8 mouse cellular contexts compared by ENCODE assay signal in the genomic region with DNA sequence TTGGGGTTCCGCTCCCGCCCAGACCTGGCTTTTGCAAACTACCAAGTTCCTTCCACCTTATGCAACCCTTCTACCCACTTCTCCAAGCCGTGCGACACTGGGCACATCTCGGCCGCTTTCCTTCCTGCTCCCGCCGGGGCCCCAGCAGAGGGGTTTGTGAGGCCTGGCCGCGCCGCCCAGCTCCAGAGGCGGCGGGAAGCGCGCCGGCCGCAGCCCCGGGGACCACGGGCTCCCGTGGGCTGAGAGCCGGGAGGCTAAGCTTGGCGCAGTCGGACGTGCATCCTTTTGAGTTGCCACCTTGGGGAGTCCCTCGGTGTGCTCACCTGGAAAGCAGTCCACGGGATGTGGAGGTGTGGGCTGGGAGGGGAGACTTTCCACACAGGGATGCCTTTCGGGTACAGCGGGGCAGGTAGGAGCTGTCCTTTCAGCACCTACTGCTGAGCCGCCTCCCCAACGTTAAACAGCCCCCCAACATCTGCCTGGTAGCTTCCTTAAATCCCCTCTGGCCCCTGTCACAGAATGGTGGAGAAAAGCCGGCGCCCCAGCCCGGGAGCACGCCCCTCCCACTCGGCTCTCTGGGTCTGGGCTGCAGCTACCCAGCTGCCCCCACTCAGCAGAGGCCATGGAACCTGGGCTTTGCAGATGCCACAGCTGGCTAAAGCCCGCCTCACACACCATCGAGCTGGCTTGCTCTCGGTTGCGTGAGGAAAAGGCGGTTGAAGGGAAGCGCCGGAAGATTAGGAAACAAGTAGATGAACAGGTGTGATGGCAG. TPM values are rescaled to one million over a fixed set of nuclear protein-coding genes. Genes with fewer than 3 reads are reported as not detected.
DNase-seq lines count a peak whose midpoint lies in the region; ATAC-seq and TF ChIP-seq lines count a peak whose summit lies in the region.

A gene (minus strand): TSS at position 501 of the 772 bp plus-strand sequence.

- intact Hi-C loops in heart, postnatal 10 days (cut with DNase I): loop anchor here (5.0 kb wide), 1 partner anchor 296 kb away; a partner anchor contains a TSS

- under 1% methylated on average over 42 of the region's 42 CpGs for WGBS in forebrain, embryonic 10.5 days
- WGBS in lung, adult 2 months: under 1% methylated on average over 40 of the region's 42 CpGs
- 0% methylated on average over 40 of the region's 42 CpGs for WGBS in neural tube, embryonic 15.5 days
- under 1% methylated on average over 42 of the region's 42 CpGs for WGBS in thymus, adult 2 months

- H3K4me1 ChIP-seq in forebrain, embryonic 10.5 days: peaks cover 55% of the 10 kb centered on the region
- H3K4me1 ChIP-seq in lung, adult 2 months (ENCODE audit: control insufficient read depth, insufficient read depth, low read length): peaks cover 5% of the 10 kb centered on the region; the same call in 1 of the 2 replicates
- H3K4me1 ChIP-seq in neural tube, embryonic 15.5 days: peaks cover 42% of the 10 kb centered on the region
- peaks cover 13% of the 10 kb centered on the region for H3K4me1 ChIP-seq in thymus, adult 2 months (replicated peaks; ENCODE audit: control insufficient read depth, insufficient read depth, low read length)

- no peaks in the 10 kb centered on the region for H3K27me3 ChIP-seq in forebrain, embryonic 10.5 days (ENCODE audit: poor library complexity, severe bottlenecking)
- H3K27me3 ChIP-seq in neural tube, embryonic 15.5 days (replicated peaks): no peaks in the 10 kb centered on the region
- no peaks in the 10 kb centered on the region for H3K27me3 ChIP-seq in thymus, adult 2 months (ENCODE audit: control insufficient read depth, insufficient read depth, low read length)

- peak within 1 kb of the TSS; percentile 87 for H3K9ac ChIP-seq in neural tube, embryonic 15.5 days (replicated peaks)

- ATAC-seq in neural tube, embryonic 15.5 days (ENCODE audit: low FRiP score): peak; percentile 36

- H3K4me3 ChIP-seq in forebrain, embryonic 10.5 days: peak within 1 kb of the TSS; percentile 87
- H3K4me3 ChIP-seq in lung, adult 2 months (replicated peaks; ENCODE audit: extremely low read depth, low read depth, low read length): peak within 1 kb of the TSS; percentile 79
- H3K4me3 ChIP-seq in neural tube, embryonic 15.5 days (replicated peaks): peak within 1 kb of the TSS; percentile 69
- H3K4me3 ChIP-seq in thymus, adult 2 months (ENCODE audit: control insufficient read depth, insufficient read depth, low read length): peak within 1 kb of the TSS; percentile 76

- peaks cover 68% of the 10 kb centered on the region for H3K36me3 ChIP-seq in forebrain, embryonic 10.5 days (replicated peaks)
- H3K36me3 ChIP-seq in neural tube, embryonic 15.5 days: peaks cover 24% of the 10 kb centered on the region
- H3K36me3 ChIP-seq in thymus, adult 2 months (ENCODE audit: control insufficient read depth, insufficient read depth, low read length): peaks cover 22% of the 10 kb centered on the region

- H3K4me2 ChIP-seq in neural tube, embryonic 15.5 days: peak within 1 kb of the TSS; percentile 93

- peak within 1 kb of the TSS; percentile 100 for H3K27ac ChIP-seq in forebrain, embryonic 10.5 days
- peak within 1 kb of the TSS; percentile 99 for H3K27ac ChIP-seq in neural tube, embryonic 15.5 days (replicated peaks)
- peak within 1 kb of the TSS; percentile 60 for H3K27ac ChIP-seq in thymus, adult 2 months (ENCODE audit: control insufficient read depth, insufficient read depth, low read length)

- no peaks in the 10 kb centered on the region for H3K9me3 ChIP-seq in forebrain, embryonic 10.5 days
- no peaks in the 10 kb centered on the region for H3K9me3 ChIP-seq in neural tube, embryonic 15.5 days (replicated peaks)

- peak; percentile 72 for DNase-seq in CD4-positive, CD25-positive, alpha-beta regulatory T cell, adult 2 months (ENCODE audit: low read depth, low spot score)
- DNase-seq in brain, adult 2 months (ENCODE audit: low read depth, low spot score): peak; percentile 54
- DNase-seq in forebrain, embryonic 10.5 days (ENCODE audit: extremely low spot score, low spot score): peak; percentile 70
- peak; percentile 55 to 57 for DNase-seq in heart, postnatal 10 days
- peak; percentile 49 for DNase-seq in layer of hippocampus, adult 11-12 months (ENCODE audit: low spot score)
- no peak for DNase-seq in lung, adult 2 months
- DNase-seq in thymus, adult 2 months: peak; percentile 55

- no peak for TF ChIP-seq CTCF in lung, adult 2 months (IDR thresholded peaks at IDR 0.05; ENCODE audit: insufficient read depth, low read length)
- TF ChIP-seq CTCF in thymus, adult 2 months (IDR thresholded peaks at IDR 0.05; ENCODE audit: borderline replicate concordance, control insufficient read depth, extremely low read depth, insufficient read depth, low read length, poor library complexity): no peak; the same call in 1 of the 2 replicates

- TF ChIP-seq POLR2A in lung, adult 2 months (IDR thresholded peaks at IDR 0.05; ENCODE audit: borderline replicate concordance, extremely low read depth, low read depth, low read length): peak; percentile 4; the same call in 1 of the 2 replicates
- TF ChIP-seq POLR2A in thymus, adult 2 months (IDR thresholded peaks at IDR 0.05; ENCODE audit: control insufficient read depth, extremely low read depth, insufficient read depth, low read length, poor library complexity): no peak

RNA-seq across cellular contexts. Expression of the gene that starts here (rescaled TPM):
- 3,760 and 3,774 TPM in 2 replicates for polyA plus RNA-seq in forebrain, embryonic 10.5 days (2016; fragmentation: Nextera tagmentation; extraction: Ambion mirVana)
- 100 to 1,000 TPM; 254 to 266 TPM for total RNA-seq in heart, postnatal 10 days (2021)
- 14.6 and 28.9 TPM in 2 replicates for polyA plus RNA-seq in lung, adult 2 months (2012; rRNA removed)
- polyA plus RNA-seq in neural tube, embryonic 15.5 days (2015; fragmentation: Nextera tagmentation; extraction: Ambion mirVana): 921 and 1,163 TPM in 2 replicates
- 96.2 and 110 TPM in 2 replicates for polyA plus RNA-seq in thymus, adult 2 months (2012; rRNA removed)
